Mouse (Mus musculus) MEL (cell line): ENCODE data around the gene Lrrc29. TPM values are rescaled to one million over a fixed set of nuclear protein-coding genes. Genes with fewer than 3 reads are reported as not detected.

Experiments
- DNase-seq: peaks from one replicate; pipeline ENCODE4 v3.0.0; 2011; ENCODE audit warnings: low read depth, low spot score
- H3K27ac ChIP-seq: 2 replicates; pipeline ENCODE4 v1.5.1; 2012; ENCODE audit warnings: low read depth, mild to moderate bottlenecking, control low read depth, low read length, moderate library complexity; ENCODE audit not compliant: control insufficient read depth
- H3K27me3 ChIP-seq, 2 experiments: fragments of 150-350 bp in 1 of 2; sonication (generic) in 1 of 2; 2 replicates each; pipeline ENCODE4 v1.6.1; 2012; ENCODE audit warnings: low read length in 2 of 2, mild to moderate bottlenecking in 2 of 2, improper control_type of control experiment in 1 of 2, moderate library complexity in 1 of 2; ENCODE audit not compliant: insufficient read depth in 2 of 2, control insufficient read depth in 1 of 2
- H3K36me3 ChIP-seq, 2 experiments: 2 replicates each; pipeline ENCODE4 v1.6.1; 2012 to 2014; ENCODE audit warnings: low read length in 2 of 2, improper control_type of control experiment in 1 of 2, inconsistent platforms in 1 of 2, mild to moderate bottlenecking in 1 of 2; ENCODE audit not compliant: insufficient read depth in 2 of 2, control insufficient read depth in 1 of 2
- H3K4me1 ChIP-seq, 2 experiments: fragments of 150-350 bp in 1 of 2; sonication (generic) in 1 of 2; 2 replicates each; pipeline ENCODE4 v1.6.1; 2012; ENCODE audit warnings: low read length in 2 of 2, improper control_type of control experiment in 1 of 2, mild to moderate bottlenecking in 1 of 2; ENCODE audit not compliant: insufficient read depth in 2 of 2, control insufficient read depth in 1 of 2
- H3K4me3 ChIP-seq, 2 experiments: fragments of 150-350 bp in 1 of 2; sonication (generic) in 1 of 2; 2 replicates each; pipeline ENCODE4 v1.5.1; 2012; ENCODE audit warnings: low read depth in 2 of 2, low read length in 2 of 2, mild to moderate bottlenecking in 2 of 2, moderate library complexity in 2 of 2, control low read depth in 1 of 2, improper control_type of control experiment in 1 of 2; ENCODE audit not compliant: control insufficient read depth in 1 of 2, insufficient read depth in 1 of 2
- H3K79me2 ChIP-seq: 2 replicates; pipeline ENCODE4 v1.6.1; 2012; ENCODE audit warnings: mild to moderate bottlenecking, low read length, moderate library complexity; ENCODE audit not compliant: control insufficient read depth, poor library complexity, insufficient read depth
- H3K9ac ChIP-seq: 2 replicates; pipeline ENCODE4 v1.6.1; 2012; ENCODE audit warnings: low read depth, mild to moderate bottlenecking, control low read depth, low read length, moderate library complexity; ENCODE audit not compliant: control insufficient read depth, poor library complexity, severe bottlenecking
- H3K9me3 ChIP-seq: fragments of 150-350 bp; sonication (generic); replicated peaks from 2 replicates; pipeline ENCODE4 v1.6.1; 2012; ENCODE audit warnings: mild to moderate bottlenecking, low read length, improper control_type of control experiment, moderate library complexity; ENCODE audit not compliant: insufficient read depth
- CHD1 ChIP-seq: IDR thresholded peaks from 2 replicates; pipeline ENCODE4 v1.6.1; 2012; ENCODE audit warnings: low read depth, mild to moderate bottlenecking, inconsistent platforms, low read length, improper control_type of control experiment
- CHD2 ChIP-seq: IDR thresholded peaks from 2 replicates; pipeline ENCODE4 v1.6.1; 2011; ENCODE audit warnings: low read length, improper control_type of control experiment
- ELF1 ChIP-seq: IDR thresholded peaks from 2 replicates; pipeline ENCODE4 v1.6.1; 2014; ENCODE audit warnings: low read depth, mild to moderate bottlenecking, inconsistent platforms, low read length, improper control_type of control experiment, moderate library complexity
- EP300 ChIP-seq, 2 experiments: IDR thresholded peaks; 2 replicates each; pipeline ENCODE4 v1.6.1; 2011; ENCODE audit warnings: improper control_type of control experiment in 2 of 2, low read length in 2 of 2, low read depth in 1 of 2, mild to moderate bottlenecking in 1 of 2
- ETS1 ChIP-seq: IDR thresholded peaks from 2 replicates; pipeline ENCODE4 v1.6.1; 2012; ENCODE audit warnings: low read depth, mild to moderate bottlenecking, inconsistent platforms, low read length, improper control_type of control experiment, moderate library complexity
- HCFC1 ChIP-seq: IDR thresholded peaks from 2 replicates; pipeline ENCODE4 v1.6.1; 2012; ENCODE audit warnings: low read depth, mild to moderate bottlenecking, inconsistent platforms, low read length, improper control_type of control experiment, moderate library complexity
- JUND ChIP-seq: IDR thresholded peaks from 2 replicates; pipeline ENCODE4 v1.6.1; 2011; ENCODE audit warnings: low read depth, mild to moderate bottlenecking, improper control_type of control experiment, low read length
- MYB ChIP-seq: IDR thresholded peaks from 2 replicates; pipeline ENCODE4 v1.6.1; 2011; ENCODE audit warnings: mild to moderate bottlenecking, low read depth, low read length, improper control_type of control experiment
- RCOR1 ChIP-seq: IDR thresholded peaks from 2 replicates; pipeline ENCODE4 v1.6.1; 2012; ENCODE audit warnings: low read depth, mild to moderate bottlenecking, inconsistent platforms, low read length, improper control_type of control experiment
- SIN3A ChIP-seq: IDR thresholded peaks from 2 replicates; pipeline ENCODE4 v1.6.1; 2012; ENCODE audit warnings: low read length, improper control_type of control experiment, inconsistent platforms
- TAL1 ChIP-seq: IDR thresholded peaks from 2 replicates; pipeline ENCODE4 v1.6.1; 2012; ENCODE audit warnings: mild to moderate bottlenecking, inconsistent platforms, low read length, moderate library complexity, mixed read lengths
- TBP ChIP-seq: IDR thresholded peaks from 2 replicates; pipeline ENCODE4 v1.8.0; 2011; ENCODE audit warnings: low read depth, low read length, improper control_type of control experiment
- ZMIZ1 ChIP-seq: IDR thresholded peaks from 2 replicates; pipeline ENCODE4 v1.6.1; 2012; ENCODE audit warnings: low read depth, mild to moderate bottlenecking, inconsistent platforms, low read length, improper control_type of control experiment, moderate library complexity
- ZNF384 ChIP-seq: IDR thresholded peaks from 2 replicates; pipeline ENCODE4 v1.6.1; 2012; ENCODE audit warnings: low read depth, mild to moderate bottlenecking, inconsistent platforms, low read length, improper control_type of control experiment
- polyA plus RNA-seq, 2 experiments: library from polyadenylated mRNA; stranded (reverse) in 1 of 2; unstranded in 1 of 2; fragments of >175 nt in 1 of 2; fragments of >200 nt in 1 of 2; gene quantifications; 2 replicates each; pipeline versions ENCODE4 v1.2.1 to v1.2.4; 2012; ENCODE audit warnings: low replicate concordance in 2 of 2, low read depth in 1 of 2; ENCODE audit not compliant: insufficient read length in 2 of 2, insufficient read depth in 1 of 2, missing spikeins in 1 of 2
- total RNA-seq: library from RNA; depleted of rRNA; stranded (reverse); fragments of 300-350 nt; gene quantifications from 2 replicates; pipeline ENCODE4 v1.2.3, GENCODE M21; 2012

Lrrc29 gene
- total and polyA plus RNA-seq, 3 experiments = 2.6 to 6.1 TPM; not detected in 1

DNA sequence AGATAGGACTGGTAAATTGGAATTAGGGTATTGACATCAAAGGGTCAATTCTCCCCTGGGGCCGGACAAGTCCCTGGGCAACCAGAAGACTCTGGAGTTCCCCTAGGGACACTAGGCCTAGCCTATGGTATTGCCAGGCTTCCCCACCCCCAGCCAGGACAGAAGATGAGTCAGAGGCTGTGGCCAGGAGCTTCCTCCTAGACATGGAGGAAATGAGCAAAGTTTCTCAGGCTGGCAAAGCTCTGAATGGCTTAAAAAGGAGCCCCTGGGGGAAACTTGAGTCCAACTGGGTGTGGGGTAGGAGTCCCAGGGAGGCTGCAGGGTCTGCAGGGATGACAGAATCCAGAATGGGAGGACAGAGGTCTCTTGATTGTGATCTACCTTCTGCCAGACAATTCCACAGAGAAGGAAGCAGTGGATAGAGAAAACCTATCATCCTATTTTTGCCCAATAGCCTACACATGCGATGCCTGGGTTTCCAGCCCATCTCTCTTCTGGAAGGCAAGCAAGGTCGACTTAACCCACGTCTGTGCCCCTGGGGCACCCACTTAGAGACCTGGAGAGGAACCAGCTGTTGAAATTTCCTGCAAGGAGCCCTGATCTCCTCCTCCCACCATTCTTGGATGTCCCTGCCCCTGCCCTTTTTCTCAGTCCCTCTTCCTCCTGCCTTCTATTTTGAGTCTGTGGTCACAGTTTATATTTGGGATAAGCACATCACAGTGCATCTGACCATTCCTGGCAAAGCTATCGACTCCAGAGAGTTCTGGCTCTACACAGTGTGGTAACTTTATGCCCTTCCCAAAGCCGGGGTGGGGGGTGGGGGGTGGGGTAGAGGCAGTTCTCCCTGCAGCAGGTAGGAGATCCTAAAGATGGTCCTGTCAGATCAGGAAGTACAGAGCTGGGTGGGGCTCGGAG, 19.2 kb upstream of the Lrrc29 start:
- Histone ChIP-seq H3K4me3 (no peak overlapping the region), H3K9me3 (no peaks in the 10 kb centered on the region), H3K36me3 (peaks cover 0 to 35% of the 10 kb centered on the region in 2 experiments; a peak in 2 of 4 replicates), H3K79me2 (peaks cover 4% of the 10 kb centered on the region; the same call in 1 of the 2 replicates), H3K27ac (peak overlapping the region; percentile 57), H3K4me1 (peaks cover 15 to 54% of the 10 kb centered on the region in 2 experiments), H3K9ac (peak overlapping the region; percentile 17), H3K27me3 (peaks cover 4 to 11% of the 10 kb centered on the region in 2 experiments; a peak in 3 of 4 replicates)
- TF ChIP-seq CHD2 = peak; percentile 35
- TF ChIP-seq JUND = peak; percentile 80; the same call in 1 of the 2 replicates
- TF ChIP-seq EP300 (IDR thresholded peaks at IDR 0.05; ENCODE audit: low read depth in 1 of 2, low read length in 2 of 2) = peak; percentile 37 to 55; a peak in 2 of 4 replicates
- no peak for TF ChIP-seq SIN3A
- no peak for TF ChIP-seq CHD1
- 0 out of 2 replicates have a peak, but pooled peaks have one; percentile 39 for TF ChIP-seq RCOR1
- TF ChIP-seq ETS1 = peak; percentile 54; the same call in 1 of the 2 replicates
- peak; percentile 71 for DNase-seq

DNA sequence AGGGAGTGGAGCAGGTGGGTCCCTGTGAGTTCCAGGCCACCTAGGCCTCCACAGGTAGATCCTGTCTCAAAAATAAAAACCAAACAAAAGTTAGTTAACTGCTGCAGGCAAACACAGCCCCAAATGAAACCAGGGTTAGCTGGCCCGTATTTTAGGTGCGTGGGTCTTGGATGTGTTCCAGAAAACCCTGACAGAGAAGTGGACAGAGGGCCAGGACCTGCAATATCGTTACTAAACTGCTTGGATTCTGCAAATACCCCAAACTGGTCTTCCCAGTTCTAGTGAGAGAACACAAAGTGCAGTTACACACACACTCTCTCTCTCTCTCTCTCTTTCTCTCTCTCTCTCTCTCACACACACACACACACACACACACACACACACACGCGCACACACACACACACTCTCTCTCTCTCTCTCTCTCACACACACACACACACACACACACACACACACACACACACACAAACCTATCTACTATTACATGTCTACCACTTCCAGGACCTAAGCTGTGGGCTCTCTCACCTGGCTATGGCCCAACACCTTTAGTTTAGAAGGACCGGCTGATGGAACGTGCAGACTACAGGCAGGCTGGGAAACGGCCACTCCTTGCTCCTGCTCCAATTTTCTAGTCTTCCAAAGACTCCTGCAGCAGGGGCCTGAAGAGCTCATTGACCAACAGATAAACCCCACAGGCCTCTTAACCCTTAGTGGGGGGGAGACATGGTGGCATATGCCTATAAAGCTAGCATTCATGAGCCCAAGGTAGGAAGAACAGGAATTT, 17.9 kb upstream of the Lrrc29 start:
- Histone ChIP-seq H3K27ac (peak overlapping the region; percentile 30), H3K4me3 (no peak overlapping the region), H3K79me2 (peaks cover 4% of the 10 kb centered on the region; the same call in 1 of the 2 replicates), H3K4me1 (peaks cover 18 to 62% of the 10 kb centered on the region in 2 experiments), H3K27me3 (peaks cover 1 to 2% of the 10 kb centered on the region in 2 experiments; a peak in 1 of 4 replicates), H3K9me3 (no peaks in the 10 kb centered on the region), H3K9ac (no peak overlapping the region), H3K36me3 (peaks cover 0 to 44% of the 10 kb centered on the region in 2 experiments; a peak in 2 of 4 replicates)
- no peak for DNase-seq
- TF ChIP-seq ZMIZ1 = no peak
- TF ChIP-seq MYB = no peak
- no peak for TF ChIP-seq ZNF384
- no peak for TF ChIP-seq ELF1
- no peak for TF ChIP-seq HCFC1
- TF ChIP-seq ETS1 = no peak
- TF ChIP-seq EP300 (IDR thresholded peaks at IDR 0.05; ENCODE audit: low read depth in 1 of 2, low read length in 2 of 2) = no peak
- no peak for TF ChIP-seq TAL1
- no peak for TF ChIP-seq TBP
- TF ChIP-seq SIN3A = no peak
